Mouse (Mus musculus): ENCODE results near the gene Fli1.
A peak's percentile ranks its signal among the peaks of the same experiment; 100 is the strongest.

The Fli1 gene

GRCm38 (mm10) chr9:32522536-32523245 lies 20.0 kb downstream of the Fli1 start:
- no peak for DNase-seq (ENCODE audit: low spot score)

GRCm38 (mm10) chr9:32521331-32521730 lies 21.3 kb downstream of the Fli1 start:
- no peak for DNase-seq (ENCODE audit: low spot score)

- no peak for DNase-seq (ENCODE audit: low spot score)
Observed at GRCm38 (mm10) chr9:32520821-32521220, 21.8 kb downstream of the Fli1 start.

GRCm38 (mm10) chr9:32519101-32520051 lies 23.3 kb downstream of the Fli1 start:
- peak; percentile 33 for DNase-seq (ENCODE audit: low spot score)

GRCm38 (mm10) chr9:32518351-32519075 lies 24.1 kb downstream of the Fli1 start:
- DNase-seq (ENCODE audit: low spot score): no peak

GRCm38 (mm10) chr9:32516691-32517090 lies 26.0 kb downstream of the Fli1 start:
- DNase-seq (ENCODE audit: low spot score): no peak

GRCm38 (mm10) chr9:32515894-32516686 lies 26.6 kb downstream of the Fli1 start:
- no peak for DNase-seq (ENCODE audit: low spot score)

GRCm38 (mm10) chr9:32514406-32515058 lies 28.1 kb downstream of the Fli1 start:
- no peak for DNase-seq (ENCODE audit: low spot score)

GRCm38 (mm10) chr9:32513471-32513870 lies 29.2 kb downstream of the Fli1 start:
- no peak for DNase-seq (ENCODE audit: low spot score)

GRCm38 (mm10) chr9:32510454-32511263 lies 32.0 kb downstream of the Fli1 start:
- DNase-seq (ENCODE audit: low spot score): no peak

- no peak for DNase-seq (ENCODE audit: low spot score)
Observed at GRCm38 (mm10) chr9:32509706-32510156, 32.9 kb downstream of the Fli1 start.

GRCm38 (mm10) chr9:32508648-32509047 lies 34.0 kb downstream of the Fli1 start:
- no peak for DNase-seq (ENCODE audit: low spot score)

- DNase-seq (ENCODE audit: low spot score): no peak
Observed at GRCm38 (mm10) chr9:32508118-32508517, 34.5 kb downstream of the Fli1 start.

GRCm38 (mm10) chr9:32506866-32507861 lies 35.5 kb downstream of the Fli1 start:
- no peak for DNase-seq (ENCODE audit: low spot score)

GRCm38 (mm10) chr9:32506161-32506560 lies 36.5 kb downstream of the Fli1 start:
- no peak for DNase-seq (ENCODE audit: low spot score)

- DNase-seq (ENCODE audit: low spot score): no peak
Observed at GRCm38 (mm10) chr9:32505460-32506075, 37.1 kb downstream of the Fli1 start.

GRCm38 (mm10) chr9:32503995-32504451 lies 38.6 kb downstream of the Fli1 start:
- no peak for DNase-seq (ENCODE audit: low spot score)

GRCm38 (mm10) chr9:32503423-32503822 lies 39.2 kb downstream of the Fli1 start:
- DNase-seq (ENCODE audit: low spot score): no peak

All from yolk sac, embryonic 10.5 days (tissue).